Mouse (Mus musculus) right cerebral cortex, postnatal 36 days (tissue): Measurements from ENCODE around the gene Frrs1.

Experiments used
- DNase-seq, 2 experiments: peaks; one replicate each; pipeline ENCODE4 v3.0.0; 2022; ENCODE audit warnings: low spot score in 2 of 2, mixed read lengths in 1 of 2

The Frrs1 gene

DNA sequence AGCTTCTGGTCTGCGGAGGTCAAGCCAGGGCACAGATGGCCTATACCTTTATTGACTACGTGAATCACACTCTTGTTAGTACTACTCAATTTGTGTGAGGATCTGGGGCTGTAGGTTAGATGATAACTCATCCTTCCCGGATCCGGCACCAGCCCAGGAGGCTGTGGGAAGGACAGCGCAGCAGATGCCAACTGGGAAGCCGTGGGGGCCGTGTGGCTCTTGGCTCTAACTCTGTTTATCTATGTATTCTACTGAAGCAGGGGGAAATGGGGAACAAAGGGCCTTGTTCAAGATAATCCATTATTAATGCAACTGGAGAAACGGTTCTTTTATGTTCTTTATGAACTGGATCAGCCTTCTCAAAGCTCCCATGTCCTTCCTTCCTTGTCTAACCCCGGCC lies 47.3 kb downstream of the Frrs1 start:
- DNase-seq, result no peak

DNA sequence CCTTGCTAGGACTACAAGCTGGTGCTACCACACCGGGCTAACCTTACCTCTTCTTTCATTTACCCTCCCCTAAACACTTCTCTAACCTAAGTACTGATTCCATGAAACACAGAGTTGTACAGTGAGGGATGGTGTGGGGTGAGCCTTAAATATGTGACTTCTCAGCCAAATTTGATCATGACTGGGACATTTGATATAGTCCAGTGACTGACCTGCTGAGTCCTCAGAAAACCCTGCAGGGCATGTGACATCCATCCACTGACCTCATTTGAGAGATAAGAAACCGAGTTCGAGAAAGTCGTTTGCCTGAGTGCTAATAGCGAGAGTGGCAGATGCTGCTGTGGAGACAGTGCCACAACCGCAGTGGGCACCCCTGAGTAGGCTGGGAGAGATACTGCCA lies 55.1 kb downstream of the Frrs1 start:
- DNase-seq, result no peak

DNA sequence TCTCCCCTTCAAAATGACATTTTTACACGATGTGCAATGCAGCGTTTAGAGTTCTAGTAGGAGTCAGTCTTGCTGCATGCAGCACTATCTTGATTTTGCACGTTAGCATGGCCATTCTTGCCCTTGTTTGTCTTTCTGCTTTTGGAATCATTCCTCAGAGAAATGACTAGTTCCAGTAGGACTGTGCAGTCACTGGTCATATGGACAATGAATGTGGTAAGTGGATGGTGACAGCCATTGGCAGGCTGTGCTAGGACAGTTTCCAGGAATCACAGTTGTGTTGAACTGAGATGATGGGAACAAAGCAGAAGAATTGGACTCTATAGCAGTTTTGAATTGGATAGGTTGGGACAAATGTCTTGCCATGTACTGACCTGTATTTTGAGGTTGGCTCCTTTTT lies 55.7 kb downstream of the Frrs1 start:
- no peak for DNase-seq

DNA sequence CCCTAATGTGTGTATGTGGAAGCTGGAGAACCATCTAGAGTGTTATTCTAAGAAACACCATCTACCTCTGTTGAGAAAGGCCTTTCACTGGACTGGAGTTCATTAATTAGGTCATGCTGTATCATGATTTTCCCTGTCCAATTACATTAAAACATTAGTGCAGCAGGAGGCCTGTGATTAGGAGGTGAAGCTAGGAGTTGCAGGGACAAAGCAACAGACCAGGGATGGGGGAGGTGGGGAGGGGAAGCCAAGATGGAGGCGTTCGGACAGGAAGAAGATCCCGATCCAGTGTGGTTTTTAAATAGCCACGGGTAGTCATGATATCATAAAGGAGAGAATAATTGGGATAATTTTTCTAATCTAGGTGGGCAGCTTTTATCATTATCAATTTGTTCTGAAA lies 57.8 kb downstream of the Frrs1 start:
- no peak for DNase-seq

DNA sequence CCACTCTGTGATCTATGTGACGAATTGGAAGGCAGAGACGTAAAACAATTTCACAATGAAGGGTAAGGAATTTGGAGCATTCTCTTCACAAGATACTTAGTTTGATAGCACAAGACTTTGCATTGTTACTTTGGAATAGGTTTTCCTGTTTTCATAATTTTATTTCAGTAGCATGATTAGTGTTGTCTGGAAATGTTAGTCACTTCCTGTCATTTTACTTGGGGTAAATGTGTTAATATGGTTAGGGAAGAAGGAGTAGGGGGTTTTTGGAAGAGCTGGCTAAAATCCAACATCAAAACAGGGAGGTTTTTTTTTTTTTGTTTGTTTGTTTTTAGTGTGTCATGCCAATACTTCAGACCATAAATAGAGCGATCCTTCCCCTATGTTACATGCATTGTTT lies 62.3 kb downstream of the Frrs1 start:
- DNase-seq, result no peak

DNA sequence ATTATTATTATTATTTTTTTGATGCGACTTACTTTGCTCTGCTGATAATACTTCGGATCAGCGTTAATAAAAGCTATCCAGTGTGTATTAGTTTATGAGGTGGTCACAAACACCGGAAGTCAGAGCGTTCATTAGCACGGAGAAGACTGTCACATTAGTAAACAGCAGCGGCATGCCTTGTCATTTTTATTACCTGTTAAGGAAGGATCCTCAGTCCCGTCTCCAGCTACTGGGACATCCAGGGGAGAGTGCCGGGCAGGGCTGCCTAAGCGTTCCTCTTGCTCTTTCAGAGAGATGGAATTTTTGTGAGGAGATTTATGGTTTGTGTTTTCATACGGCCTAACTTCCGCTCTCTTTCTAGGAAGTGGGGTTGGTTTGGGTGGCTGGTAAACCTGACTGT lies 63.8 kb downstream of the Frrs1 start:
- DNase-seq, result no peak

DNA sequence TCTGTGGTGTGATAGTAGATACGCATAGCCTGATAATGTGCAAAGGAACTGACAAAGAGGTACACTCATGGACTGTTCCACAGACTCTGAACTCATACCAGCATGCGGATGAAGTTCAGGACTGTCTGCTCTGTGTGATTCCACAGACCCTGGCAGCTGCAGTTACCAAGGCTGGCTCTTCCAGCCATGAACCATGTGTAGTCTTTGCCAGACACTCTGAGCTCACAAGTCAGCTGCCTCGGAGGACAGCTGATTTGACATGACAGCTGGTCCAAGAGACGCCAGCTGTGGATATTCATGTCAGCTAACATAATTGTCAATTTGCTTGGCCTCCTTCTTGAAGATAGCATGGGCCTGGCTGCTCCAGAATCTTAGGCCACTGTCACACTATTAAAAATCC lies 69.7 kb downstream of the Frrs1 start:
- no peak for DNase-seq

DNA sequence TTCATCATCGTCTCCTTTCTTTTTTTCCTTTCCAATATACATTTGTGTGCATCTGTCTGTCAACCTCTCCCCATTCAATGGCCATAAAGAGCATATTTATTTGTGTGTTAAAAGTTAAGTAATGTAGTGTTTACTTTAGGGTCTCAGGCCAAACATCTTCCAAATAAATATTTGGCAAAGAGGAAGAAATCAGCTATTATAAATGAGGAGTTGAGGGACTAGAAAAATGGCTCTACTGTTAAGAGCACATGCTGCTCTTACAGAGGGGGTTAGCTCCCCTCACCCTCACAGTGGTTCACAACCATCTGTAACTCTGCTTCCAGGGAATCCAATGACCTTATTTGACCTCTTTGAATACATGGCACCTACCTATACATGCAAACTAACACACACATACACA lies 73.9 kb downstream of the Frrs1 start:
- DNase-seq, result no peak

DNA sequence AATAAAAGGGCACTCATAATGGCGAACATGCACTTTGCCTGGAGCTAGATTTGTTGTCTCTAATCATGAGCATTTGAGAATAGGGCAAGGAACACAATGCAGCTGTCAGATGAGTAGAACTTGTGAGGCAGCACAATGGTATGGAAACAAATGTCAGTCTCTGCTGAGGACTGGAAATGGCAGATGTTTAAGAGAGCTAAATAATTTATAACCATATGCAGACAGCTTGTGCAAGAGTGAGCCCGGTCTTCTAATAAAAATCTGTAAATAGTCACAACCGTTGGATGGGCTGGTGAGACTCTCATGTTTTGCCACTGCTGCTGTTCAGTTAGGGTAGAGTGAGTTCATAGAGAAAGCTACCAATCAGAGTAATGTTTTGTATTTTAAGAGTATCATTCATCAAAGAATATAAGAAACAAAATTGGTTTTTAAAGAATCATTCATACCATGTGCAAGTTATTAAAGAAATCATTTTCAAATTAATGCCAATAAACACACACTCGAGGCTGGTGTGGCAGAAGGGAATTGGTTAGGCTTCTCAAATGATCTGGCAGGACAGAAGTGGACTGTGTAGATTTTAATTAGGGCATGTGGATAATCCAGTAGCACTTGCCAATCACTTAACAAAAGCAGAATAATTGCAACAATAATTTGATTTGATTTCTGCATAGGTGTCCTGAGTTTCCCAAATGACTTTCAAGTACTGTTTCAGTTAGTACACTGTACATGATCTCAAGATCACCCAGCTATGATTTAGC lies 77.8 kb downstream of the Frrs1 start:
- no peak for DNase-seq

DNA sequence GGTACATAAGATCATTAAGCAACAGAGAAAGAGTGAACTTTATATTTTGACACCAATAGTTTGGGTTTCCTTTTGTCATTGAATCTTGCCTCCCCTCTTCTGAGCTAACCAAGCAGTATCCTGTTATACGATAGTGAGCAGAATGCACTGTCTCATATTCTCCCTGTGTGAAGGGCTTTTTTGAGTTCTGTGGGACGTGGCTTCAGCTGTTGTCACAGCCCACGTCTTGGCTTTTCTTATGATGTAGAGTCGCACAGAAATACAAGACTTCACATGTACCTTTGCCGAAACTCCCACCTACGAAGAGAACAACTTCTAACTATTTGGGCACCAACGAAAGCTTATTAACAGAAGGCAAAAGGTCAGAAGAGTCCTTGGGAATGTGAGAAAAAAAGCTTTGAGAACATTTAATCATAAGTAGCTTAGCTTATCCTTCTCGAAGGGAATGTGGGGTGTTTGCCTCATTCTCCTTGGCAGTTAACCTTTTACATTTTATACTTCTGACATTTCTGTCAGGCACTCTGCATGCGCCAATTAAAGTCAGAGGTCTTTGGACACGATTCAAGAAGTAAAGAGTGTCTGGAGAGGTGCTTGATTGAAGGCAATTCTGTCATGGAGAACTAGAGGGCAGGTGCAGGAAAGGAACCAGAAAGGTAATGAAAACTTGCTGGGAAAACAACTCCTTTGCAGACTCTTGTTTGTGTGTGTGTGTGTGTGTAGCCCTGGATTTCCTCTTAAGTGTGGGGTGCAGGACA lies 81.7 kb downstream of the Frrs1 start:
- DNase-seq, result peak; percentile 32 to 64

DNA sequence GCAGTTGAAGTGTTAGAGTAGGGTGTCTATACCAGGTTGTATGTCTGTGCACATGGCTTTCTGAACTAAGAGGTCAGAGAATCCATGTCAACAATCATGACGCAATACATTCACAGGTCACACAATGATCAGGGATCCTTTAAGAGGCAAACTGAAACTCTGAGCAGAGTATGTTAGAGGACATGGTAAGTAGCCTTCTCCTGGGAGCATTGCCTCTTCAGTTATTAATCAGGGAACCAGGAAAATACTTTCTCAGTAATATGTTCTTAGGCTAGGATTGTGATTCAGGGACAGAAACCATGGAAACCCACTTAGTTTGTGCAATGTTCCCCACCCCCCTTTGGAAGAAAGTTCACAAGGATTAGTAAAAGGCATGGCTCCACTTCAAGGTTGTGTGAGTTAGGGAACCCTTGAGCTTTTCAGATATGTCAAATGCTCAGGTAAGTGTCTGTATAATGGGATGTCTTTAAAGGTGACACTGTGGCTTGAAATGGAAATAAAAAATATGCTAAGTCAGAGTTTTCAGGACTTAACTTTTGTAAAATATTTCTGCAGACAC lies 82.4 kb downstream of the Frrs1 start:
- DNase-seq, result no peak

DNA sequence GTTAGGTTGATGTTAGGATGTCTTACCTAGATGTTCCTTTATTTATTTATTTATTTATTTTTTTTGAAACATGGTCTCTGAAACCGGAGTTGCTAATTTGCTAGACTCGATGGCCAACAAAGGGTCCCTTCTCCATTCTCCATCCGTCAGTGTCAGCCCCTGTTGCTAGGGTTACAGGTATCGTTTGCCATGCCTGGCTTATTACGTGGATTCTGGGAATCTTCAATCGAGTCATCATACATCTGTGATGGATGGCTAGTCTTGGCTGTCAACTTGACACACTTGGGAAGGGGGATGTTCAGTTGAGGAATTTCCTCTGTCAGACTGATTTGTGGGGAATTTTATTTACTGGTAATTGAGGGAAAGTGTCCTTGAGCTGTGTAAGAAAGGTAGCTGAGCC lies 83.5 kb downstream of the Frrs1 start:
- DNase-seq, result no peak

DNA sequence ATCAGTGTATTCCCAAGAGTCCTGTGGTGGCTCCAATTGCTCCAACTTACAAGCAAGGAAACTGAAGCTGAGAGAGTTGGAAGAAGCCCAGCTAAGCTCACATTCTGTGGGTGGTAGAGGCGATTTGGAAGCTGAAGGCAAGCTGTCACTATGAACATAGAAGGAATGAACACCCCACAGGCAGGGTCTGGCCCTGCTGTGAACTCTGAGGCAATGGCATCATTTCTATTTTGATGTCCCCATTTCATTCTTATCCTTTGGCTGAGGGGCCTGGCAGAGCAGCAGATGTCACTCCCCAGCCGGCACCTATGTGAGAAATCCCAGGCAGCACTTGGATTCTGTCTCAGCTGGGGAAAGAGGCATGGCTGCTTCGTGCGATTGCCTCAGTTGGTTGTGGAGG lies 84.2 kb downstream of the Frrs1 start:
- peak in 1 of 2 experiments; percentile 45 for DNase-seq

DNA sequence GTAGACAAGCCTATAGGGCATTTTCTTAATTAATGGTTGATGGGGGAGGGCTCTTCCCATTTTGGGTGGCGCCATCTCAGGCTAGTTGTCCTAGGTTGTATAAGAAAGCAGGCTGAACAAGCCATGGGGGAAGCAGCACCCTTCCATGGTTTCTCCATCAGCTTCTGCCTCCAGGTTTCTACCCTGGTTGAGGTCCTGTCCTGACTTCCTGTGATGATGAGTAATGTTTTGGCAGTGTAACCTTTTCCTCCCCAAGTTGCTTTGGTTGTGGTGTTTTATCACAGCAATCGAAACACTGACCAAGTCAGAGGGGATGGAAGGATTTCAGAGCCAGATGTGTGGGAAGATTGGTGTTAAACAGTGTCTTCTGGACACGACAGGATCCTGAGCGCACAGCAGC lies 87.2 kb downstream of the Frrs1 start:
- no peak for DNase-seq

DNA sequence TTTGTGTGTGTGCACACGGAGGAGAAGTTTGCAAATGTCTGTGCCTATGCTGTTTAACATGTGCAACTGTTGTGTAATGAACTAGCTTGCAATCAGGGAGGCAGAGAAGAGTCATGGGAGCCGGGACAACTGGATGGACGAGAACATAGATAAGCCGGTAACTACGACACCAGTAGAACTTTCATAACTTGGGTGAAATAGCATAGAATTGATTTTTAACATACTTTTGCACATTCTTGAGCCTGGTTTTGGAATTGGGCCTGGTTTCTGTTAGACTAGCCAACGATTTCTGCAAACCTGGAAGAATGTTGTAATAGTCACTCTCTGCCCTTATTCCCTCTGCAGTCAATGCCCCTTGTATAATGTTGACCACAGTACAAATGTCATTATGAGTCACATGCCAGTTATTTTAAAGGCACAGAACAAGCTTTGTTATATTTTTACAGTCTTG lies 91.4 kb downstream of the Frrs1 start:
- DNase-seq, result no peak

DNA sequence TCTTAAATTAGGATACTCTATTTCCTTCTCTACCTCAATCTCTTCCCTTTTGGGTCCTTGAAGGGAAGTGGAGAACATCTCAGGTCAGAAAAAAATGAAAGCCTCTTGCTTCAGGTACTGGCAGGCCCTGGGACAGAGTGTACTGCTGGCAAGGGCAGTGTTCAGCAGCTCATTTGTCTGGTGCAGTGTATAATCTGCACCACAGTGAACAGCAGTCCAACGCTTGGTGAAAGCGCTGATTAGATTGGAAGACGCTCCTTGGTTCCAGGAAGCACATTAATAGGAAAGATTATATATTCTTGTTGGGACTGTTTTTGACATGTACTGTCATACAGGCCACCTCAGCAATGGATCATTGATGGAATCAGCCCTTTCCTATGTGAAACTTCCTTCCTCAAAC lies 92.2 kb downstream of the Frrs1 start:
- no peak for DNase-seq

DNA sequence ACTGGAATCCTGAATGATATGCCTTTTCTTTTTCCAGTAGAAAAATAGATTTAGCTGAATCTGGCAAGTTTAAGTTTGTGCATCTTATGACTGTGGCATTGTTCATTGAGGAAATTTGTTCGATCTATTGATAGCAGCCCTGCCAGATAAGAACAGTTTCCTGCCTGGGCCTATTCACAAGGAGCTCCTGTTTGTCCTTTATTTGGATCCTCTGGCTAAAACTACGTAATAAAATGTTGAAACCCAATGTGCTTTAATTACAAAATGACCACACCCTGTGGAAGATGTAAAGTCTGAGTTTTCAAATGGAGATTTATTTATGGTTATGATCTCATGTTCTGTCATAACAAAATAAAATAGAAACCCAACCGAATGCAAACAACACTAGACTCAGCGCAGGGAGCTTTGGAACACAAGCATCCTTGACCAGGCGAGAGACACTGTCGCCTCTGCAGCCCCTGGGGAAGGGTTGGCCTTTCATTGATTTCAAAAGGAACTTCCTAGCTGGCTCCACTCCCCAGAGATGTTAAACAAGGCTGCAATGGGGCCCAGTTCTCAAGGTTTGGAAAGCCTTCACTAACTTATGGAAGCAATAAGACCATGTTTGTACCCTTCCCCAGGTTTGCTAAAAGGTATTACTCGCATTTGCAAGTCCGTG lies 93.1 kb downstream of the Frrs1 start:
- DNase-seq, result no peak

DNA sequence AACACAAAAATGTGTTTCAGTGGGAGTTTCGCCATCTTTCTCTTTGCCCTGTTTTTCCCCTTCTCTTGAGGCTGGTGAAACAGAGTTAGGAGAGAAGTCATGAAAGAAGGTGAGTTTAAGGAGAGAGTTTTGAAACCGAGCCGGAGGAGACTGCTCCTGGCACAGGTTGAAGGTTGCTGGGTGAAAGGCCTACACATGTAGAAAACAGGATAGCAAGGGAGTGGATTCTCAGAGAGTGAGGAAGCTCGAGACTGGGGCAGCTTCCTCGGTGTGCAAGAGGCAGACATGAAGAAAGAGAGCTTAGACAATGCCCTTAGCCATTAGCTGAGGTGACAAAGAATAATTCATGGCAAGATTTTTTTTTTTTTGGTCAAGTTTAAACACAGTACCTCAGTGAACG lies 94.1 kb downstream of the Frrs1 start:
- no peak for DNase-seq

DNA sequence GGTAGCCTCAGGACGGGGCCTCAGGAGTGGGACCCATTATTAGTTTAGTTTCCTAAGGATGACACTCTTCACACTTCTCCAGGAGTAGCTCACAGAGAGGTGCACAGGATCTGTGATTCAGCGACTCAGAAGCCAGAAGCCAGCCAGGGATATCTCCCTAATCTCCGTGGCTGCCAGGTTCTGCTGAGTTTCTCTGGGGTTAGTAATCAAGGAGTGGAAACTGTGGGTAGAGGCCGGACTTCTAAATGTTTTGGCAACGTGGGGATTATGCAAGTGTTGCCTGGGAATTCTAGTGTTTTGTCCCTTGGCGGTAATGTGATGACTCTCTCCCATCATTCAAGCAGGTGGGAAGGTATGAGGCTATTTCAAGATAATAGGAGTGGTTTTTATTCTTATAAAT lies 95.8 kb downstream of the Frrs1 start:
- no peak for DNase-seq
